ENCODE assay signal across 8 mouse cellular contexts in the genomic region with DNA sequence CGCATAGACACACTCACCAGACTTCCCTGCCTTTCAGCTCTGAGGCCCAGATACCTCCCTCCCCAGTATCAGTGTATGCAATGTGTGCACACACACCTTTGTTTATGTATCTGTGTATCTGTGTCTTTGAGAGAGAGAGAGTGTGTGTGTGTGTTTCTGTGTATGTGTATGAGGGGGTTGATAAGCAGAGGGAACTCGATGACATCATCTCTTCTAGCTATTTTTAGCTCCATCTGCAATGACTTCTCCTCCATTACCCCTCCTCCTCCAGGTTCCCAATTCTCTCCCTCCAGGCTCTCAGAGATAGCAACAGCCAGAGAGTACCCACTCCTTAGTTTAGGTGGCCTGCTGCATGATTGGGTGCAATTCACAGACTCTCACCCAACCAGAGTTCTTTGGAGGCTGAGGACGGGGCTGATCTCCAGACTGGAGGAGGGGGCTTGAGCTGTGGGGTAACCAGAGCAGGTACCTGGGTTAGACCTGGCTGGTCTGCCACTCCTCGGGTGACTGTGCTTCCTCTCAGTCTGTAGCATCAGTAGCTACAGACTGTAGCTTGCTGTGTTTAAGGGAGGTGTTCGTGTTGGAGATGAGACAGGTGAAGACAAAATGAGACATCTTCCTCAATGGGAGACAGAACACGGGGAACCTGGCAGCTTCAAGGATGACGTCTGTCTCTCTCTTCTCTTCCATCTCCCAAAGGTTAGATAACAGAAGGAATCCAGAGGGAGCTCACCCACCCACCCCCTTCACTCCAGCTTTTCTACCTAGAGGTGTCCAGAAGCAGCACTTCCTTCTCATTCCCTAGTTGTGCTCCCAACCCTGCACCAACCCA. TPM values are rescaled to one million over a fixed set of nuclear protein-coding genes. Genes with fewer than 3 reads are reported as not detected.
DNase-seq lines count a peak whose midpoint lies in the region; ATAC-seq and TF ChIP-seq lines count a peak whose summit lies in the region.

No protein-coding gene starts in this region.

- peaks cover 54% of the 10 kb centered on the region for H3K4me1 ChIP-seq in forebrain, embryonic 10.5 days
- H3K4me1 ChIP-seq in midbrain, embryonic 12.5 days: peaks cover 27% of the 10 kb centered on the region; the same call in 1 of the 2 replicates

- intact Hi-C loops in heart, postnatal 25 days (cut with DNase I): loop anchor here (2.0 kb wide), 1 partner anchor 45 kb away; the partner anchor contains the start of gene Pik3r3
- intact Hi-C loops in left cerebral cortex, adult 2 months (cut with DNase I): loop anchor here (1.0 kb wide), 2 partner anchors 14 to 45 kb away; partner anchors contain the start of gene Pik3r3

- ATAC-seq in midbrain, embryonic 12.5 days (ENCODE audit: low FRiP score, low read depth): no peak

- H3K27me3 ChIP-seq in forebrain, embryonic 10.5 days (ENCODE audit: poor library complexity, severe bottlenecking): no peaks in the 10 kb centered on the region
- no peaks in the 10 kb centered on the region for H3K27me3 ChIP-seq in midbrain, embryonic 12.5 days

- no peaks in the 10 kb centered on the region for H3K9me3 ChIP-seq in forebrain, embryonic 10.5 days
- no peaks in the 10 kb centered on the region for H3K9me3 ChIP-seq in midbrain, embryonic 12.5 days

- peak overlapping the region; percentile 80 for H3K27ac ChIP-seq in forebrain, embryonic 10.5 days
- peak overlapping the region; percentile 96 for H3K27ac ChIP-seq in left cerebral cortex, adult 2 months
- peak overlapping the region; percentile 56 for H3K27ac ChIP-seq in midbrain, embryonic 12.5 days (replicated peaks)

- 65% methylated on average over 7 of the region's 7 CpGs for WGBS in forebrain, embryonic 10.5 days
- 75% methylated on average over 7 of the region's 7 CpGs for WGBS in midbrain, embryonic 12.5 days

- DNase-seq in heart, adult 8-10 months (ENCODE audit: low spot score): peak; percentile 10
- DNase-seq in heart, postnatal 25 days (ENCODE audit: low spot score): no peak
- DNase-seq in MN1 (ENCODE audit: low spot score): peak; percentile 68
- DNase-seq in forebrain, embryonic 10.5 days (ENCODE audit: extremely low spot score, low spot score): no peak
- no peak for DNase-seq in left cerebral cortex, adult 2 months (ENCODE audit: extremely low spot score in 1 of 2, low spot score in 2 of 2)
- no peak for DNase-seq in testis, postnatal 14 days (ENCODE audit: low spot score)
- DNase-seq in thymus, postnatal 14 days: no peak

- peak overlapping the region; percentile 31; the same call in 1 of the 2 replicates for H3K4me3 ChIP-seq in forebrain, embryonic 10.5 days
- H3K4me3 ChIP-seq in left cerebral cortex, adult 2 months: peak overlapping the region; percentile 37
- H3K4me3 ChIP-seq in midbrain, embryonic 12.5 days: no peak overlapping the region

- peak overlapping the region; percentile 27; the same call in 1 of the 2 replicates for H3K4me2 ChIP-seq in midbrain, embryonic 12.5 days (replicated peaks)

- no peaks in the 10 kb centered on the region for H3K36me3 ChIP-seq in forebrain, embryonic 10.5 days (replicated peaks)
- no peaks in the 10 kb centered on the region for H3K36me3 ChIP-seq in midbrain, embryonic 12.5 days

- TF ChIP-seq CTCF in left cerebral cortex, adult 2 months (IDR thresholded peaks at IDR 0.05): no peak

- no peak overlapping the region for H3K9ac ChIP-seq in midbrain, embryonic 12.5 days (replicated peaks)

RNA-seq across cellular contexts. Expression of gene Gm49337, which starts 2.7 kb away (rescaled TPM):
- not detected for total RNA-seq in heart, adult 8-10 months (2022)
- under 1 TPM in 1 of 2 experiments, not detected in 1; 0.39 TPM for total RNA-seq in heart, postnatal 25 days (2021)
- polyA plus RNA-seq in forebrain, embryonic 10.5 days (2016; fragmentation: Nextera tagmentation; extraction: Ambion mirVana): not detected in 2 replicates
- 1 to 10 TPM; 1.4 to 2.9 TPM for total RNA-seq in left cerebral cortex, adult 2 months (2021)
- 0.13 TPM in 1 of 2 replicates, not detected in the other for polyA plus RNA-seq in midbrain, embryonic 12.5 days (2016; fragmentation: Nextera tagmentation; extraction: Ambion mirVana)

RNA-seq across cellular contexts. Expression of gene 1700042G07Rik, which starts 2.8 kb away (rescaled TPM):
- not detected for total RNA-seq in heart, adult 8-10 months (2022)
- total RNA-seq in heart, postnatal 25 days (2021): not detected
- not detected in 2 replicates for polyA plus RNA-seq in forebrain, embryonic 10.5 days (2016; fragmentation: Nextera tagmentation; extraction: Ambion mirVana)
- total RNA-seq in left cerebral cortex, adult 2 months (2021): not detected
- not detected in 2 replicates for polyA plus RNA-seq in midbrain, embryonic 12.5 days (2016; fragmentation: Nextera tagmentation; extraction: Ambion mirVana)

RNA-seq across cellular contexts. Expression of gene Tspan1, which starts 8.5 kb away (rescaled TPM):
- total RNA-seq in heart, adult 8-10 months (2022): under 1 TPM in 1 of 4 experiments, not detected in 3; 0.55 TPM
- total RNA-seq in heart, postnatal 25 days (2021): not detected
- not detected in 2 replicates for polyA plus RNA-seq in forebrain, embryonic 10.5 days (2016; fragmentation: Nextera tagmentation; extraction: Ambion mirVana)
- not detected for total RNA-seq in left cerebral cortex, adult 2 months (2021)
- 0.09 TPM in 1 of 2 replicates, not detected in the other for polyA plus RNA-seq in midbrain, embryonic 12.5 days (2016; fragmentation: Nextera tagmentation; extraction: Ambion mirVana)

RNA-seq across cellular contexts. Expression of gene Lurap1, which starts 24.8 kb away (rescaled TPM):
- total RNA-seq in heart, adult 8-10 months (2022): 1 to 10 TPM; 3.6 to 5.3 (median 4.9) TPM
- 1 to 10 TPM; 3.3 to 3.9 TPM for total RNA-seq in heart, postnatal 25 days (2021)
- 2.0 and 2.6 TPM in 2 replicates for polyA plus RNA-seq in forebrain, embryonic 10.5 days (2016; fragmentation: Nextera tagmentation; extraction: Ambion mirVana)
- total RNA-seq in left cerebral cortex, adult 2 months (2021): 10 to 100 TPM; 28.4 to 31.2 TPM
- polyA plus RNA-seq in midbrain, embryonic 12.5 days (2016; fragmentation: Nextera tagmentation; extraction: Ambion mirVana): 1.8 and 1.9 TPM in 2 replicates

RNA-seq across cellular contexts. Expression of gene Pik3r3, which starts 45.5 kb away (rescaled TPM):
- total RNA-seq in heart, adult 8-10 months (2022): 10 to 100 TPM in 3 of 4 experiments, 1 to 10 TPM in 1; 8.5 to 14.9 (median 11.9) TPM
- total RNA-seq in heart, postnatal 25 days (2021): 10 to 100 TPM; 12.9 to 13.1 TPM
- polyA plus RNA-seq in forebrain, embryonic 10.5 days (2016; fragmentation: Nextera tagmentation; extraction: Ambion mirVana): 39.1 and 42.6 TPM in 2 replicates
- 10 to 100 TPM; 37.2 to 42.8 TPM for total RNA-seq in left cerebral cortex, adult 2 months (2021)
- polyA plus RNA-seq in midbrain, embryonic 12.5 days (2016; fragmentation: Nextera tagmentation; extraction: Ambion mirVana): 117 and 127 TPM in 2 replicates

Comparison
In these comparisons a context has a peak if more than half of its experiments do, and no peak if none do; other contexts are left out.
1. DNase-seq: peak in heart, adult 8-10 months (single experiment) and MN1 (single experiment); none in heart, postnatal 25 days (single experiment), forebrain, embryonic 10.5 days (single experiment), left cerebral cortex, adult 2 months (0 of 2), testis, postnatal 14 days (single experiment) and thymus, postnatal 14 days (single experiment).
2. Peak in every context shown above with its lines, with median percentiles within 50 percentile points of each other: H3K27ac ChIP-seq.